ENCODE assay signal across 10 mouse cellular contexts in genomic region chr7:64728181-64728591, GRCm38 (mm10).
DNase-seq lines count a peak whose midpoint lies in the region; ATAC-seq and TF ChIP-seq lines count a peak whose summit lies in the region.
"Had no signal": no experiment of that assay in that cellular context is flagged by ENCODE, and none has a peak within 500 bp of the region (broad histone marks: within the 10 kb centered on the region; RNA-seq: fewer than 3 reads in every experiment).

No protein-coding gene starts in this region.

- no peaks in the 10 kb centered on the region for H3K36me3 ChIP-seq in forebrain, embryonic 13.5 days (ENCODE audit: poor library complexity, severe bottlenecking)
- no peaks in the 10 kb centered on the region for H3K36me3 ChIP-seq in forebrain, embryonic 12.5 days (replicated peaks)
- H3K36me3 ChIP-seq in stomach, embryonic 16.5 days (ENCODE audit: control insufficient read depth, insufficient read depth, low read length): no peaks in the 10 kb centered on the region
- no peaks in the 10 kb centered on the region for H3K36me3 ChIP-seq in stomach, postnatal 0 days (ENCODE audit: control insufficient read depth, insufficient read depth, low read length)
- H3K36me3 ChIP-seq: lung, embryonic 15.5 days had no signal

- no peak overlapping the region for H3K4me2 ChIP-seq in forebrain, embryonic 13.5 days
- H3K4me2 ChIP-seq in forebrain, embryonic 12.5 days: no peak overlapping the region
- no peak overlapping the region for H3K4me2 ChIP-seq in stomach, embryonic 16.5 days (ENCODE audit: low read depth, low read length)
- no peak overlapping the region for H3K4me2 ChIP-seq in stomach, postnatal 0 days (replicated peaks; ENCODE audit: low read depth)
- H3K4me2 ChIP-seq: lung, embryonic 15.5 days had no signal

- H3K9ac ChIP-seq in forebrain, embryonic 13.5 days: no peak overlapping the region
- H3K9ac ChIP-seq in forebrain, embryonic 12.5 days: no peak overlapping the region
- no peak overlapping the region for H3K9ac ChIP-seq in stomach, embryonic 16.5 days (ENCODE audit: low read length)
- no peak overlapping the region for H3K9ac ChIP-seq in stomach, postnatal 0 days (ENCODE audit: low read length)
- H3K9ac ChIP-seq: lung, embryonic 15.5 days had no signal

- peak; percentile 56 for ATAC-seq in forebrain, embryonic 13.5 days
- ATAC-seq in forebrain, embryonic 12.5 days (ENCODE audit: low FRiP score): no peak
- peak; percentile 10; the same call in 1 of the 2 replicates for ATAC-seq in stomach, embryonic 16.5 days (ENCODE audit: insufficient read depth, low FRiP score)
- no peak for ATAC-seq in stomach, postnatal 0 days (ENCODE audit: low FRiP score, low TSS enrichment)

- TF ChIP-seq CTCF in stomach, postnatal 0 days (IDR thresholded peaks at IDR 0.05; ENCODE audit: low read depth): no peak

- H3K4me1 ChIP-seq in forebrain, embryonic 13.5 days: peaks cover 22% of the 10 kb centered on the region
- peaks cover 14% of the 10 kb centered on the region for H3K4me1 ChIP-seq in forebrain, embryonic 12.5 days
- no peaks in the 10 kb centered on the region for H3K4me1 ChIP-seq in stomach, embryonic 16.5 days (ENCODE audit: control insufficient read depth, insufficient read depth, low read length)
- no peaks in the 10 kb centered on the region for H3K4me1 ChIP-seq in stomach, postnatal 0 days (replicated peaks; ENCODE audit: control insufficient read depth, insufficient read depth)
- H3K4me1 ChIP-seq: lung, embryonic 15.5 days had no signal

- no peaks in the 10 kb centered on the region for H3K9me3 ChIP-seq in forebrain, embryonic 13.5 days (replicated peaks)
- no peaks in the 10 kb centered on the region for H3K9me3 ChIP-seq in forebrain, embryonic 12.5 days
- no peaks in the 10 kb centered on the region for H3K9me3 ChIP-seq in stomach, embryonic 16.5 days (replicated peaks; ENCODE audit: control insufficient read depth, low read length)
- no peaks in the 10 kb centered on the region for H3K9me3 ChIP-seq in stomach, postnatal 0 days (ENCODE audit: control insufficient read depth, low read length)
- H3K9me3 ChIP-seq: lung, embryonic 15.5 days had no signal

- intact Hi-C loops in left cerebral cortex, postnatal 36 days (cut with DNase I): loop anchor here (5.0 to 10.0 kb wide), 2 partner anchors 143 to 226 kb away; partner anchors contain the start of gene Apba2
- intact Hi-C loops in gastrocnemius, postnatal 14 days (cut with DNase I; ENCODE audit: low total_unique reads): no loop called here

- 0 out of 2 replicates have a peak overlapping the region, but pooled peaks have one; percentile 2 for H3K27ac ChIP-seq in forebrain, embryonic 13.5 days
- no peak overlapping the region for H3K27ac ChIP-seq in forebrain, embryonic 12.5 days
- no peak overlapping the region for H3K27ac ChIP-seq in stomach, embryonic 16.5 days (ENCODE audit: low read length)
- H3K27ac ChIP-seq in stomach, postnatal 0 days (replicated peaks): no peak overlapping the region
- H3K27ac ChIP-seq: lung, embryonic 15.5 days had no signal

- 65% methylated on average over 5 of the region's 5 CpGs for WGBS in forebrain, embryonic 13.5 days
- WGBS in forebrain, embryonic 12.5 days: 87% methylated on average over 5 of the region's 5 CpGs
- 77% methylated on average over 5 of the region's 5 CpGs for WGBS in stomach, embryonic 16.5 days
- WGBS in stomach, postnatal 0 days: 79% methylated on average over 5 of the region's 5 CpGs

- no peak for DNase-seq in stomach, postnatal 0 days (ENCODE audit: low spot score)
- DNase-seq in left cerebral cortex, postnatal 36 days (ENCODE audit: low spot score in 2 of 2): peak; percentile 49 to 60
- DNase-seq in heart, adult 9 months (ENCODE audit: low spot score in 2 of 2): no peak
- DNase-seq in gastrocnemius, postnatal 14 days: no peak
- DNase-seq in kidney, postnatal 14 days: no peak
- DNase-seq: B cell, adult 2 months had no signal

- no peak overlapping the region for H3K4me3 ChIP-seq in forebrain, embryonic 13.5 days
- no peak overlapping the region for H3K4me3 ChIP-seq in forebrain, embryonic 12.5 days (replicated peaks)
- no peak overlapping the region for H3K4me3 ChIP-seq in stomach, embryonic 16.5 days (replicated peaks; ENCODE audit: low read length)
- H3K4me3 ChIP-seq in stomach, postnatal 0 days (ENCODE audit: low read depth, low read length): no peak overlapping the region
- H3K4me3 ChIP-seq: lung, embryonic 15.5 days had no signal

- H3K27me3 ChIP-seq in forebrain, embryonic 13.5 days: no peaks in the 10 kb centered on the region
- no peaks in the 10 kb centered on the region for H3K27me3 ChIP-seq in forebrain, embryonic 12.5 days
- H3K27me3 ChIP-seq in stomach, embryonic 16.5 days (ENCODE audit: control insufficient read depth, insufficient read depth, low read length): no peaks in the 10 kb centered on the region
- no peaks in the 10 kb centered on the region for H3K27me3 ChIP-seq in stomach, postnatal 0 days (ENCODE audit: control insufficient read depth, insufficient read depth, low read length)
- H3K27me3 ChIP-seq: lung, embryonic 15.5 days had no signal

- no peak for TF ChIP-seq EP300 in stomach, postnatal 0 days (optimal IDR thresholded peaks at IDR 0.05)

Comparison
In these comparisons a context has a peak if more than half of its experiments do, and no peak if none do; other contexts are left out.
1. ATAC-seq: peak in forebrain, embryonic 13.5 days (single experiment) and stomach, embryonic 16.5 days (single experiment); none in forebrain, embryonic 12.5 days (single experiment) and stomach, postnatal 0 days (single experiment).
2. DNase-seq: peak in left cerebral cortex, postnatal 36 days (2 of 2); none in stomach, postnatal 0 days (single experiment), heart, adult 9 months (0 of 2), gastrocnemius, postnatal 14 days (single experiment) and kidney, postnatal 14 days (single experiment).